Mouse (Mus musculus) spleen, adult 2 months (tissue): ENCODE measurements around the gene Cass4.

Experiments used
- CTCF ChIP-seq: fragments of 200-500 bp; IDR thresholded peaks from 2 replicates; pipeline ENCODE4 v1.5.1; 2011; ENCODE audit warnings: mild to moderate bottlenecking, inconsistent platforms; ENCODE audit not compliant: insufficient read depth, insufficient read length, insufficient replicate concordance; ENCODE audit errors: extremely low read depth
- POLR2A ChIP-seq: fragments of 200-500 bp; IDR thresholded peaks from 2 replicates; pipeline ENCODE4 v1.6.1; 2011; ENCODE audit warnings: low read depth, low read length, inconsistent platforms

GRCm38 (mm10) chr2:172394052-172394392 lies 428 bp downstream of the Cass4 start:
- no peak for TF ChIP-seq CTCF
- TF ChIP-seq POLR2A, result no peak
